Mouse (Mus musculus) erythroblast, embryonic 14.5 days (primary cell): ENCODE data around the gene Prx. TPM values are rescaled to one million over a fixed set of nuclear protein-coding genes. Genes with fewer than 3 reads are reported as not detected.

Experiments
- H3K27me3 ChIP-seq: 2 replicates; pipeline ENCODE4 v1.6.1; 2012; ENCODE audit warnings: inconsistent platforms; ENCODE audit not compliant: control insufficient read depth
- H3K36me3 ChIP-seq: 2 replicates; pipeline ENCODE4 v1.6.1; 2012; ENCODE audit warnings: mild to moderate bottlenecking, inconsistent platforms; ENCODE audit not compliant: control insufficient read depth
- H3K4me1 ChIP-seq: 2 replicates; pipeline ENCODE4 v1.6.1; 2012; ENCODE audit warnings: inconsistent platforms; ENCODE audit not compliant: control insufficient read depth
- H3K4me3 ChIP-seq: replicated peaks from 2 replicates; pipeline ENCODE3; 2012; ENCODE audit warnings: moderate library complexity, mild to moderate bottlenecking, inconsistent platforms
- H3K9me3 ChIP-seq: 2 replicates; pipeline ENCODE4 v1.6.1; 2012; ENCODE audit warnings: low read length, inconsistent platforms, mixed read lengths; ENCODE audit not compliant: control insufficient read depth
- GATA1 ChIP-seq: IDR thresholded peaks from 2 replicates; pipeline ENCODE4 v1.6.1; 2012; ENCODE audit warnings: low read length, inconsistent platforms, mixed read lengths
- TAL1 ChIP-seq: IDR thresholded peaks from 3 replicates; pipeline ENCODE4 v1.6.1; 2012; ENCODE audit warnings: low read length, inconsistent platforms, mixed read lengths
- polyA plus RNA-seq: library from polyadenylated mRNA; stranded (reverse); fragments of >175 nt; gene quantifications from 2 replicates; pipeline ENCODE4 v1.2.3, GENCODE M21; 2012

Gene Prx
- polyA plus RNA-seq, 1 experiment, result 0.41 TPM

- peak overlapping the region; percentile 64 for H3K4me3 ChIP-seq
- peaks cover 53% of the 10 kb centered on the region for H3K36me3 ChIP-seq
- H3K9me3 ChIP-seq, result no peaks in the 10 kb centered on the region
- no peaks in the 10 kb centered on the region for H3K27me3 ChIP-seq
- H3K4me1 ChIP-seq, result peaks cover 90% of the 10 kb centered on the region
- TF ChIP-seq TAL1 (no peak), GATA1 (no peak)
Observed at GRCm38 (mm10) chr7:27480506-27480905, 18.6 kb upstream of the Prx start.

- Histone ChIP-seq H3K9me3 (no peaks in the 10 kb centered on the region), H3K4me1 (peaks cover 90% of the 10 kb centered on the region)
Observed at GRCm38 (mm10) chr7:27480927-27481626, 18.0 kb upstream of the Prx start.

GRCm38 (mm10) chr7:27481627-27481969, 17.5 kb upstream of the Prx start:
- TF ChIP-seq TAL1 (no peak), GATA1 (no peak)
- H3K27me3 ChIP-seq, result no peaks in the 10 kb centered on the region
- H3K4me3 ChIP-seq, result peak overlapping the region; percentile 64
- H3K36me3 ChIP-seq, result peaks cover 42% of the 10 kb centered on the region
- H3K4me1 ChIP-seq, result peaks cover 88% of the 10 kb centered on the region
- H3K9me3 ChIP-seq, result no peaks in the 10 kb centered on the region

More at GRCm38 (mm10) chr7:27480927-27481626, 18.0 kb upstream of the Prx start:
- no peaks in the 10 kb centered on the region for H3K27me3 ChIP-seq
- H3K4me3 ChIP-seq, result peak overlapping the region; percentile 64
- H3K36me3 ChIP-seq, result peaks cover 47% of the 10 kb centered on the region
- no peak for TF ChIP-seq TAL1
- TF ChIP-seq GATA1, result no peak

DNA sequence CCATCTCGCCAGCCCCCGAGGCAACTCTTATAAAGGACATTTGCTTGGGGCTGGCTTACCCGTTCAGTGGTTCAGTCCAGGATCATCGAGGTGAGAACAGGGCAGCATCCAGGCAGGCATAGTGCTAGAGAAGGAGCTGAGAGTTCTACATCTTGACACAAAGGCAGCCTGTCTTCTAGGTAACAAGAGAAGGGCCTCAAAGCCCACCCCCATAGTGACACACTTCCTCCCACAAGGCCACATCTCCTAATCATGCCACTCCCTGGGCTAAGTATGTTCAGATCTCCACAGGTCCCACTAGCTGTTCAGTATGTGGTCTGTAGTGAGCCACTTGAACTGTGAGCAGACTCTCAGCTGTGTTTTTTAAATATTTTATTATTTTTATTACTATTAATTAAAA, 15.3 kb upstream of the Prx start:
- Histone ChIP-seq H3K36me3 (peaks cover 28% of the 10 kb centered on the region), H3K27me3 (no peaks in the 10 kb centered on the region), H3K4me3 (no peak overlapping the region), H3K4me1 (peaks cover 83% of the 10 kb centered on the region), H3K9me3 (no peaks in the 10 kb centered on the region)
- TF ChIP-seq TAL1 (no peak), GATA1 (no peak)

DNA sequence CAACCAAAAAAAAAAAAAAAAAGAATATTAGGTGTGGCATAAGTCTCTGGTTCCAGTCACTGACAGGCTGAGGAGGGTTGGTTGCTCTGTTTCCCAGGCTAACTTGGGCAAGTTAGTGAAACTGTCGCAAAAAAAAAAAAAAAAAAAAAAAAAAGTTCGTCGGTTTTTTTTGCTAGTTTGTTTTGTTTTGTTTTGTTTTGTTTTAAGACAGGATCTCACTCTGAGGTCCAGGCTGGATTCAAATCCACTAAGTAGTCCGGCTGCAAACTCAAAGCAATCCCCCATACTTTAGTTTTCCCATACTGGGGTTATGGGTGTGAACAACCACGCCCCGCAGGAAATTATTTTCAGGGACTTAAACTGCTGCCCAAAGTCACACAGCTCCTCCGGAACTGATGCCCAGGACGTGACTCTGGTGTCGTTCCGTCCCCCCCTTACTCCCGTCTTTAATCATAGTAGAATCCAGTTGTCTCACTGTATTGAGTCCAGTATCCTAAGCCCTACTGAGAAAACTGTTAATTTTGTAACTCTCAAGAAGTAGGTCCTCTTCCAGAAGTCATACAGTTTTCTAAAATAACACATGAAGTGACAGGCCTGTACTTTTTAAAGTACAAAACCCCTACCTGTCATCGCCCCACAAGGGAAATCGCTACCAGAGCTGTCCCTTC, 12.9 kb upstream of the Prx start:
- Histone ChIP-seq H3K4me1 (peaks cover 83% of the 10 kb centered on the region), H3K9me3 (no peaks in the 10 kb centered on the region), H3K4me3 (peak overlapping the region; percentile 89), H3K36me3 (peaks cover 28% of the 10 kb centered on the region), H3K27me3 (no peaks in the 10 kb centered on the region)
- TF ChIP-seq TAL1 (no peak), GATA1 (no peak)

DNA sequence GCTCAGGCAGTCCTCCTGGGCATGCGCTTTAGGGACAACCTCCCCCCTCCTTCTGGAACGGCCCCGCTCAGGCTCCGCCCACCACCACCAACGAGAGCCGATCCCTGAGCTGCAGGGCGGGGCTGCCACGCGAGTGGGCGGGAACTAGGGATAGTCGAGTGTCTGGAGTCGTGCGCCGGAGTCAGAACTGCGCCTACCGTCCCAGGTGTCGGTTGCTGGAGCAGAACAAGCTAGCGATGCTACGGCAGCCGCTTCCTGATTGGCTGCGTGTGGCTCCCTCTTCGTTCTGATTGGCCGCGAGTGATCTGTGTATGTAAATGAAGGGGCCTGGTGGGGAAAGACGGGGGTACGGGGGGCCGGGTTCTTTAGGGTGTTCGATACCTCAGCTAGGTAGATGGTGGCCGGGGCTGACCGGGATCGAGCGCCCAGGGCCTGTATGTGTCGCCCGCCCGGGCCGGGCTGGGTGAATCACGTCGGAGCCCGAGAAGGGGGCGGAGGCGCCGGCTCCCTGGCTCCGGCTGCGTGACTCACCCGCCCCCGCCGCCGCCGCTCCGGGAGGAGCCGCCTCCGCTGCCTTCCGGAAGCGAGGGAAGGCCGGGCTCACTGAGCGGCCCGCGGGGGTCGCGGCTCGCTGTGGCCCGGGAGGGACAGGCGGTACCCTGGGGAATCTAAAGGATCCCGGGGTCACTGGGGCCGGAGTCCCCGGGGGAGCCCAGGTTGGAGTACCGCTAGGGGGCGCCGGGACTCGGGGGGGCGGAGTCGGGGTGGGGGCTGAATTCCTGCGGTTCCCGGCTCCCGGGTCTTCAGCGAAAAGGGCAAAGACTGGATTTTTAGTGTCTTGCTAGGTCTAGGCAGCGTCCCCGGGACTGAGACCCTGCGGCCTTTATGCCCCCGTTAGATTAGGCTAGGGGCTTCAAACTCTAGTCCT, 12.1 kb upstream of the Prx start, which contains the start of gene Sertad1:
Sertad1 (plus strand) TSS at position 141 of the 928 bp plus-strand sequence.
- peaks cover 83% of the 10 kb centered on the region for H3K4me1 ChIP-seq
- H3K36me3 ChIP-seq, result peaks cover 32% of the 10 kb centered on the region
- peak within 1 kb of the TSS; percentile 89 for H3K4me3 ChIP-seq
- H3K27me3 ChIP-seq, result no peaks in the 10 kb centered on the region
- TF ChIP-seq GATA1, result no peak
- no peak for TF ChIP-seq TAL1
- H3K9me3 ChIP-seq, result no peaks in the 10 kb centered on the region

DNA sequence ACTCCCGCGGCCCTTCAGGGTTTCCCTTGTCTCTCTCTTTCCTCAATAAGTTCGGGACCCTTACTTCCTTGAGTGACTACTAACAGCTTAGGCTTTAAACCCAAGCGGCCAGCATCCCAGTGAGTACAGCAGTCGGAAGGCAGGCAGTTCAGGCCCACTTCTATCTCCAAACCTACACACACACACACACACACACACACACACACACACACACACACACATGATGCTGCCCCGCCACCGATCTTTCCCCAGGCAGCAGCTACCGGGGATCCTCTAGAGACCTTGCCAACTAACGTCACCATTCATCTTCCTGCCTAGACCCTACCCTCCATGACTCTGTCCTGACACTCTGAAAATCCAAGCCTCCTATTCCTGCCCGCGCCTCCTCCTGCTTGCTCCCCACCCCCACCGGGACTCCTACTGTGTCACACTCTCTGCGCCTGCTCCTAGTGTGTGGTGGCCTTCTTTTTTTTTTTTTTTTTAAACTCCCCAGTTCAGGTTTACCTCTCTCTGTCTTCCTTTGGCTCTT, 11.3 kb upstream of the Prx start:
- TF ChIP-seq GATA1 (no peak), TAL1 (no peak)
- Histone ChIP-seq H3K4me3 (peak overlapping the region; percentile 89), H3K36me3 (peaks cover 35% of the 10 kb centered on the region), H3K27me3 (no peaks in the 10 kb centered on the region), H3K9me3 (no peaks in the 10 kb centered on the region), H3K4me1 (peaks cover 83% of the 10 kb centered on the region)

GRCm38 (mm10) chr7:27489270-27489869, 9.8 kb upstream of the Prx start:
- no peaks in the 10 kb centered on the region for H3K27me3 ChIP-seq
- TF ChIP-seq TAL1 (no peak), GATA1 (no peak)
- peaks cover 33% of the 10 kb centered on the region for H3K36me3 ChIP-seq
- no peaks in the 10 kb centered on the region for H3K9me3 ChIP-seq
- peaks cover 82% of the 10 kb centered on the region for H3K4me1 ChIP-seq
- peak overlapping the region; percentile 76 for H3K4me3 ChIP-seq
